Mouse (Mus musculus) embryonic fibroblast, embryonic 13.5 days (primary cell): ENCODE results near the gene Rnaset2b.
"Not testable (repeated sequence)": the region's sequence is repeated elsewhere in the genome, so short reads cannot be mapped to it uniquely, and the experiment has no call there.

Experiments
- CTCF ChIP-seq: IDR thresholded peaks from 2 replicates; pipeline ENCODE4 v1.5.1; 2011; ENCODE audit warnings: mild to moderate bottlenecking, control low read depth, low read length, moderate library complexity, borderline replicate concordance; ENCODE audit not compliant: insufficient read depth
- POLR2A ChIP-seq: IDR thresholded peaks from 2 replicates; pipeline ENCODE4 v1.6.1; 2011; ENCODE audit warnings: low read depth, mild to moderate bottlenecking, control low read depth, low read length, moderate library complexity

- TF ChIP-seq POLR2A, CTCF: not testable (repeated sequence)
These were observed 38.8 kb upstream of the Rnaset2b start for GRCm38 (mm10) chr17:6931625-6932024.
